Mouse (Mus musculus): ENCODE data around the gene Dync1h1.

- TF ChIP-seq CTCF (IDR thresholded peaks at IDR 0.05) (no peak), POLR2A (IDR thresholded peaks at IDR 0.05; ENCODE audit: insufficient read depth, low read depth, low read length) (no peak)
Measured at GRCm38 (mm10) chr12:110695676-110696171, 94.5 kb downstream of the Dync1h1 start.
